Mouse (Mus musculus) neural tube, embryonic 15.5 days (tissue): Measurements from ENCODE around the gene Kif6. TPM values are rescaled to one million over a fixed set of nuclear protein-coding genes. Genes with fewer than 3 reads are reported as not detected.

Experiments
- ATAC-seq: fragments of 200-750 bp; cut with Nextera tagmentation; 2 replicates; pipeline ENCODE4 v1.8.0; 2017; ENCODE audit warnings: mild to moderate bottlenecking, moderate TSS enrichment, moderate library complexity; ENCODE audit not compliant: low FRiP score
- H3K27ac ChIP-seq: fragments of 300-500 bp; sonication (generic); replicated peaks from 2 replicates; pipeline ENCODE4 v1.5.1; 2015; ENCODE audit warnings: mild to moderate bottlenecking, inconsistent platforms
- H3K27me3 ChIP-seq: fragments of 300-500 bp; sonication (generic); replicated peaks from 2 replicates; pipeline ENCODE4 v1.6.1; 2015; ENCODE audit warnings: inconsistent platforms
- H3K36me3 ChIP-seq: fragments of 300-500 bp; sonication (generic); 2 replicates; pipeline ENCODE4 v1.6.1; 2015; ENCODE audit warnings: inconsistent platforms
- H3K4me1 ChIP-seq: fragments of 300-500 bp; sonication (generic); 2 replicates; pipeline ENCODE4 v1.6.1; 2015; ENCODE audit warnings: inconsistent platforms
- H3K4me2 ChIP-seq: fragments of 300-500 bp; sonication (generic); 2 replicates; pipeline ENCODE4 v1.6.1; 2015; ENCODE audit warnings: inconsistent platforms, mild to moderate bottlenecking, moderate library complexity
- H3K4me3 ChIP-seq: fragments of 300-500 bp; sonication (generic); replicated peaks from 2 replicates; pipeline ENCODE4 v1.5.1; 2015; ENCODE audit warnings: mild to moderate bottlenecking, inconsistent platforms
- H3K9ac ChIP-seq: fragments of 300-500 bp; sonication (generic); replicated peaks from 2 replicates; pipeline ENCODE4 v1.6.1; 2015; ENCODE audit warnings: mild to moderate bottlenecking, inconsistent platforms
- H3K9me3 ChIP-seq: fragments of 300-500 bp; sonication (generic); replicated peaks from 2 replicates; pipeline ENCODE4 v1.6.1; 2016; ENCODE audit warnings: inconsistent platforms
- WGBS: fragments of 180-500 bp; shearing (Covaris S2); methylation state at CpG from one replicate; pipeline ENCODE4 v1.1.7; 2015; ENCODE audit warnings: mixed read lengths; 5-methylcytosine and 5-hydroxymethylcytosine counted together
- polyA plus RNA-seq: library from polyadenylated mRNA; unstranded; fragments of >200 nt; fragmentation: Nextera tagmentation; extraction: Ambion mirVana; gene quantifications from 2 replicates; pipeline ENCODE4 v1.2.1, GENCODE M21; 2015

The Kif6 gene
- polyA plus RNA-seq, 1 experiment from 2014 or later = 2.1 TPM

GRCm38 (mm10) chr17:49741172-49741571, 126.2 kb downstream of the Kif6 start:
- Histone ChIP-seq H3K27ac (no peak overlapping the region), H3K9me3 (no peaks in the 10 kb centered on the region), H3K36me3 (no peaks in the 10 kb centered on the region), H3K4me2 (no peak overlapping the region), H3K27me3 (no peaks in the 10 kb centered on the region), H3K4me3 (no peak overlapping the region), H3K4me1 (peaks cover 6% of the 10 kb centered on the region; the same call in 1 of the 2 replicates), H3K9ac (no peak overlapping the region)
- no peak for ATAC-seq
- WGBS = 70% methylated on average over 4 of the region's 4 CpGs

GRCm38 (mm10) chr17:49741927-49742326, 127.0 kb downstream of the Kif6 start:
- 69% methylated on average over 5 of the region's 5 CpGs for WGBS
- no peak overlapping the region for H3K9ac ChIP-seq
- H3K9me3 ChIP-seq = no peaks in the 10 kb centered on the region

GRCm38 (mm10) chr17:49743580-49744463, 128.9 kb downstream of the Kif6 start:
- Histone ChIP-seq H3K9ac (no peak overlapping the region), H3K36me3 (no peaks in the 10 kb centered on the region), H3K9me3 (no peaks in the 10 kb centered on the region), H3K4me1 (peaks cover 6% of the 10 kb centered on the region; the same call in 1 of the 2 replicates), H3K4me3 (no peak overlapping the region), H3K4me2 (no peak overlapping the region), H3K27me3 (no peaks in the 10 kb centered on the region), H3K27ac (peak overlapping the region; percentile 24; the same call in 1 of the 2 replicates)
- ATAC-seq = peak; percentile 65
- 59% methylated on average over 14 of the region's 14 CpGs for WGBS

More at GRCm38 (mm10) chr17:49741927-49742326, 127.0 kb downstream of the Kif6 start:
- Histone ChIP-seq H3K27ac (no peak overlapping the region), H3K36me3 (no peaks in the 10 kb centered on the region), H3K4me3 (no peak overlapping the region), H3K4me2 (no peak overlapping the region), H3K4me1 (peaks cover 6% of the 10 kb centered on the region; the same call in 1 of the 2 replicates), H3K27me3 (no peaks in the 10 kb centered on the region)
- no peak for ATAC-seq

- no peaks in the 10 kb centered on the region for H3K36me3 ChIP-seq
- no peak overlapping the region for H3K27ac ChIP-seq
- 66% methylated on average over 6 of the region's 6 CpGs for WGBS
- H3K4me1 ChIP-seq = no peaks in the 10 kb centered on the region
- no peak overlapping the region for H3K9ac ChIP-seq
- H3K27me3 ChIP-seq = no peaks in the 10 kb centered on the region
- H3K9me3 ChIP-seq = peaks cover 6% of the 10 kb centered on the region; the same call in 1 of the 2 replicates
- no peak for ATAC-seq
- no peak overlapping the region for H3K4me3 ChIP-seq
- no peak overlapping the region for H3K4me2 ChIP-seq
Measured at GRCm38 (mm10) chr17:49750889-49751324, 136.0 kb downstream of the Kif6 start.

GRCm38 (mm10) chr17:49753874-49754273, 138.9 kb downstream of the Kif6 start:
- no peaks in the 10 kb centered on the region for H3K4me1 ChIP-seq
- WGBS = 96% methylated on average over 7 of the region's 7 CpGs
- H3K4me2 ChIP-seq = no peak overlapping the region
- no peak overlapping the region for H3K4me3 ChIP-seq
- H3K27ac ChIP-seq = no peak overlapping the region
- peaks cover 6% of the 10 kb centered on the region; the same call in 1 of the 2 replicates for H3K9me3 ChIP-seq
- H3K9ac ChIP-seq = no peak overlapping the region
- H3K27me3 ChIP-seq = no peaks in the 10 kb centered on the region
- no peak for ATAC-seq
- H3K36me3 ChIP-seq = no peaks in the 10 kb centered on the region

GRCm38 (mm10) chr17:49756862-49757261, 141.9 kb downstream of the Kif6 start:
- WGBS = 82% methylated on average over 19 of the region's 19 CpGs
- no peak overlapping the region for H3K4me3 ChIP-seq
- no peak for ATAC-seq

GRCm38 (mm10) chr17:49759047-49759446, 144.1 kb downstream of the Kif6 start:
- Histone ChIP-seq H3K9me3 (peaks cover 6% of the 10 kb centered on the region; the same call in 1 of the 2 replicates), H3K9ac (no peak overlapping the region), H3K4me1 (no peaks in the 10 kb centered on the region), H3K36me3 (no peaks in the 10 kb centered on the region), H3K27me3 (no peaks in the 10 kb centered on the region), H3K4me3 (no peak overlapping the region), H3K27ac (no peak overlapping the region), H3K4me2 (no peak overlapping the region)
- 83% methylated on average over 4 of the region's 4 CpGs for WGBS
- ATAC-seq = no peak

More at GRCm38 (mm10) chr17:49756862-49757261, 141.9 kb downstream of the Kif6 start:
- H3K4me1 ChIP-seq = no peaks in the 10 kb centered on the region
- no peak overlapping the region for H3K9ac ChIP-seq
- no peaks in the 10 kb centered on the region for H3K27me3 ChIP-seq
- H3K9me3 ChIP-seq = peaks cover 6% of the 10 kb centered on the region; the same call in 1 of the 2 replicates
- no peak overlapping the region for H3K27ac ChIP-seq
- H3K36me3 ChIP-seq = no peaks in the 10 kb centered on the region
- H3K4me2 ChIP-seq = no peak overlapping the region

GRCm38 (mm10) chr17:49761260-49761659, 146.3 kb downstream of the Kif6 start:
- Histone ChIP-seq H3K4me2 (no peak overlapping the region), H3K9me3 (no peaks in the 10 kb centered on the region; the same call in 1 of the 2 replicates), H3K27me3 (0 out of 2 replicates have a peak, but pooled peaks cover 5% of the 10 kb centered on the region), H3K36me3 (no peaks in the 10 kb centered on the region), H3K4me3 (no peak overlapping the region), H3K4me1 (no peaks in the 10 kb centered on the region), H3K9ac (no peak overlapping the region), H3K27ac (no peak overlapping the region)
- 65% methylated on average over 11 of the region's 11 CpGs for WGBS
- ATAC-seq = no peak

GRCm38 (mm10) chr17:49761838-49762237, 146.9 kb downstream of the Kif6 start:
- Histone ChIP-seq H3K4me3 (no peak overlapping the region), H3K4me1 (peaks cover 2% of the 10 kb centered on the region; the same call in 1 of the 2 replicates), H3K36me3 (no peaks in the 10 kb centered on the region), H3K4me2 (no peak overlapping the region), H3K9ac (no peak overlapping the region), H3K9me3 (no peaks in the 10 kb centered on the region; the same call in 1 of the 2 replicates), H3K27ac (no peak overlapping the region), H3K27me3 (0 out of 2 replicates have a peak, but pooled peaks cover 5% of the 10 kb centered on the region)
- no peak for ATAC-seq
- 74% methylated on average over 8 of the region's 8 CpGs for WGBS

- Histone ChIP-seq H3K4me2 (no peak overlapping the region), H3K36me3 (no peaks in the 10 kb centered on the region), H3K4me1 (peaks cover 16% of the 10 kb centered on the region; the same call in 1 of the 2 replicates), H3K27me3 (peaks cover 9% of the 10 kb centered on the region; the same call in 1 of the 2 replicates), H3K9me3 (no peaks in the 10 kb centered on the region; the same call in 1 of the 2 replicates), H3K27ac (no peak overlapping the region), H3K9ac (no peak overlapping the region), H3K4me3 (no peak overlapping the region)
- ATAC-seq = no peak
- WGBS = 64% methylated on average over 6 of the region's 6 CpGs
Measured at GRCm38 (mm10) chr17:49764963-49765362, 150.0 kb downstream of the Kif6 start.

GRCm38 (mm10) chr17:49767717-49768370, 152.9 kb downstream of the Kif6 start:
- Histone ChIP-seq H3K4me3 (no peak overlapping the region), H3K9ac (no peak overlapping the region), H3K4me2 (peak overlapping the region; percentile 26), H3K4me1 (peaks cover 16% of the 10 kb centered on the region; the same call in 1 of the 2 replicates), H3K27ac (0 out of 2 replicates have a peak overlapping the region, but pooled peaks have one; percentile 15), H3K27me3 (peaks cover 17% of the 10 kb centered on the region), H3K36me3 (no peaks in the 10 kb centered on the region), H3K9me3 (no peaks in the 10 kb centered on the region; the same call in 1 of the 2 replicates)
- peak; percentile 72; the same call in 1 of the 2 replicates for ATAC-seq
- WGBS = 18% methylated on average over 10 of the region's 10 CpGs
